Mouse (Mus musculus): ENCODE measurements around the gene Mdga2. TPM values are rescaled to one million over a fixed set of nuclear protein-coding genes. Genes with fewer than 3 reads are reported as not detected.

Mdga2 gene
- polyA plus RNA-seq (2012; ENCODE audit: low replicate concordance), result 0.02 TPM in 1 of 2 replicates, not detected in the other

DNA sequence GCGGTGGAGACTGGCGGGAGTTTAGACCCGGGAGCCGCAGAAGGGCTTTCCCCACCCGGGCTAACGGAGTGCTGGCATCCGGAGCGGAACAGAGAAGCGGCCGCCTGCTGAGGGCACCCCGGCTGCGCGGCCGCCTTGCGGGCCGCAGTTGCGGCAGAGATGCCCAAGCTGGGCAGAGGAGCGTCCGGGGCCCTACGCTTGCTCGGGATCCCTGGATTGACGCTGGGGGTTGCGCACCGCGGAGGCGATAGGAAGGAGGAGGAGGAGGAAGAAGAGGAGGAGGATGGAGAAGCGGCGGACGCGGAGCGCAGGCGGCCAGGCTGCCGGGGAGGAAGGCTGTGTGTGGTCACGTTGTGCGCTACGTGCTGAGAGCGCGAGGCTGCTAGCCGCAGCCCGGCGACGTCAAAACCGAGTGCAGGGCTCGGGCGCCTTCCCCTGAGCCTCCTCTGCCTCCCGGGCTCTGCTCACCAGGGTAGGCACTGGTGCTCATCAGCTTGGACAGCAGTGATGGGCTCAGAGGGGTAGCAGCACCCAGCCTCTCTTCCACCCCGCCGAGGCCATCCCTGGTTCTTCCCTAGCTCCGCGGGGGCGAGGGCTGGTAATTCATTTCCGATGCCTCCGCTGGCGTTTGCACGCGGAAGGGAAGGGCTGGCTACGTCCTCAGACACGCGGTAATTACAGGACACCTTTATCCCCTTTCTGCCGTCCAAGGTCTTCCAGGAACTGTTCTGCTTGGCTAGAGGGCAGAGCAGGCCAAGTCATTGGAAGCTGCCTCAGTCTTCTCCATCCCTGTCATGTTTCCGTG is at the start of gene Mdga2:
TSS of gene Mdga2 (minus strand) at position 329 of the 805 bp plus-strand sequence.

Measured in hematopoietic multipotent progenitor cell, adult 10-12 weeks (in vitro differentiated cells).